Mouse (Mus musculus) adrenal gland, adult (tissue): ENCODE measurements at regions not wholly inside any gene's neighbourhood (a gene's known extent, or its start where the extent isn't known, plus 50 kb on each side); places are given as distances from the start of the nearest gene placed in this dataset.

Experiments
- DNase-seq, 2 experiments: peaks; one replicate each; pipeline ENCODE4 v3.0.0; 2022 to 2023; ENCODE audit warnings: low spot score in 1 of 2; ENCODE audit not compliant: inconsistent age in 2 of 2

DNA sequence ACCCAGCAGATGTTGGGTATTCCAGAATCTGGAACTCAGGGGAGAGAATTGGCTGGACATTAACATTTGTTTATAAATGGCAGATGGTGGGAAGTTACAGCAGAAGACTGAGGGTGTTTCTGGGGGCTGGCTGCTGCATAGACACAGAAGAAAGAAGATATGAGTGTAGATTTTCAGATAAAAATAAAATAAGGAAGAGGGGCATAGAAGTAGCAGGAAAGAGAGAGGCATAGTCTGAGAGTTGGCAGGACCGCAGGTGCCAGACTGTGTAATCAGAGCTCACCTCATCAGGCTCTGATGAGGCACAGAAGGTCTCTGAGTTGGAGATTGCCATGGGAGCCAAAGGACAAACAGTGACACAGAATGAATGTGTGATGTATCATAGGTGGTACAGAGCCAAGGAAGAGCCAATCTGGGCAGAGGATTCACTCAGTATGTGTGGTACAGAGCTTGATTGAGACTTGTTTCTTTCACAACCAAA lies 2912.9 kb upstream of the Lrrc6 start:
- no peak for DNase-seq

GRCm38 (mm10) chr15:69389575-69389974 lies 2888.9 kb upstream of the Lrrc6 start:
- no peak for DNase-seq

DNA sequence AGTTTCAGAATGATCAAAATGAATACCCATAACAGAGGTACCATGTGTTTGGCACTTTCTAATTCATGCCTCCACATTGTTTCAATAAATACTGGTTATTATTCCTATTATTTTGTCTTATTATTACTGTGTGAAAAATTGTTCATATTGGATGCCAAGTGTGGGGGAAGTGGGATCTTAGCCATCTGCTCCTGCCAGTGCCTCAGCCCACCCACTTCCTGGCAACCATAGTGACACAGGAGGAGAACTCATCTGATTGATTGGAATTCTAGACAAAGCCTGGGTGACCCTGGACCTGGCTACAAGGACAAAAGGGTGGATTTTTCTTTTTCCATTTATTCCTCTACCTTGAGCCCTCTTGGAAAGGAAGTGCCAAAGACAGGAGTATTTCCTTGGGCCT lies 2886.8 kb upstream of the Lrrc6 start:
- peak in 1 of 2 experiments; percentile 17 for DNase-seq

DNA sequence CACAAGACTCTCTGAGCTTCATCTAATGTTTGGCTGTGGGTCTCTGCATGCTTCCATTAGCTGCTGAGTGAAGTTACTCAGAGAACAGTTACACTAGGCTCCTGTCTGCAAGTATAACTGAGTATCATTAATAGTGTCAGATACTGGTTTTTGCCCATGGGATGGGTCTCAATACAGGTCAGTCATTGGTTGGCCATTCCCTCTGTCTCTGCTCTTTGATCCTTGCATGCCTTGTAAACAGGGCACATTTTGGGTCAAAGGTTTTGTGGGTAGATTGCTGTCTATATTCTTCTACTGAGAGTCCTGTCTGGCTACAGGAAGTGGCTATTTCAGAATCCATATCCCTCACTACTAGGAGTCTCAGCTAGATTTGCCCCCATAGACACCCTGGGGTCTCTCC lies 2864.7 kb upstream of the Lrrc6 start:
- DNase-seq = no peak

DNA sequence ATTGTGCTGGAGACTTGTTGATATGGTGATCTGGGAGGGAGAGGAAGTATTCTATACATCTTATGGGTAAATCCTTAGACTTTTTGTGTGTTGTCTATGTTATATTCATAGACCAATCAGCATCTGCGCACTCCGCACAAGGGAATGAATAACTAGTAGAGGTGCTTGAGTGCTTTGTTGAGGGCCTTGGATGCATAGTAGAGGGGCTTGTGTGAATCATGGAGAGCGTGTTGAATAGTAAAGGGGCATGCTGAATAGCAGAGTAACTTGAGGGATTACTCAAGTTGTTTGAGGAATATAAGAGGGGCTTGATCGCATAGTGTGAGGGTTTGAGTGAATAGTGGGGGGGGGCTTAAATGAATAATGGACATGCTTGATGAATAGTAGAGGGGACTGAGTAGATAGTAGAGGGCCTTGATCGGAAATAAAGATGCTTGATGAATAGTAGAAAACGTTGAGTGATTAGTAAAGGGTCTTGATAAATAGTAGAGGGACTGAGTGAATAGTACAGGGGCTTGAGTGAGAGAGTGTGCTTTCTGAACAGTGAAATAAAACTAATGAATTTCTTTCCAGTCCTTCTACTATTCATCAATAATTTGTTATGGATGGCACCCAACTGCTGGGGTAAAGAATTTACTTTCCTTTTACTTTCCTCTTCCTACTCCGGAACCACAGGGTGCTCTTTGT lies 2849.5 kb upstream of the Lrrc6 start:
- no peak for DNase-seq

DNA sequence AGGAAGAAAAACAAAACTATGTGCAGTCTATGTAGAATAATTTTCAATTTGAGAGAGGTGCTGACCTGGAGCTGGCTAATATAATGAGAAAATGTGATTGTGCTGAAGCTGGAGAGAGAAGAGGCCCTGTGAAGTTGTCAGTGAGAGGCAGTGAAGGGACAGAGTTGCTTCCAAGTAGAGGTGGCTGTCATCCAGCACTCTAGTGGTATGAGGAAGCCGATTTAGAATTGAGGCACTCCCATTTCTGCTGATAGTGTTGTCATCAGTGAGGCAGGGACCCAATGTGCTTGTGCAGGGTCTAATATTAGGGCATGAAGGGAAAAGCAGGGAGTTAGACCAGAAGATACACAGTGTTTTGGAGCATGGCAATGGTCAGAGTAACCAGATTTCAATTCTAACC lies 2845.4 kb upstream of the Lrrc6 start:
- DNase-seq = no peak

- no peak for DNase-seq
These were observed 2842.0 kb upstream of the Lrrc6 start for GRCm38 (mm10) chr15:69342759-69343158.

GRCm38 (mm10) chr15:69336491-69336890 lies 2835.8 kb upstream of the Lrrc6 start:
- no peak for DNase-seq

DNA sequence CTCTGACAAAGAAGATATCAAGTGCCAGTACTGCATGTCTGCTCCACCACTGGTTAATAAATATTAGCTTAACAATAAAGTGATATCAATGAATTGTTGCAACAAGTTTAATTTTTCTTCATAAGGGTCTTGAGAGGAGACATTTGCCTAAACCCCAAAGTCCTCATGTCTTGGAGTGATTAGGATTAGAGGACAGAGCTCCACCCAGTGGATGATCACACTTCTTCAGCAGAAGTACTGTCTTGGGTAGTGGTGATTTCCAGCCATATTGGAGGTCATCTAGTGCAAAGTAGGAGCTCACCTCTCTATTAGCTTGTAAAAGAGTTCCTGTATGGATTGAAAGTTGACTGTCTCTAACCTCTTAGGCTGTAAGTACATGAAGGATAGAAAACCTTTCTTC lies 2825.8 kb upstream of the Lrrc6 start:
- peak; percentile 4 to 53 for DNase-seq

- no peak for DNase-seq
These were observed 2802.4 kb upstream of the Lrrc6 start for GRCm38 (mm10) chr15:69303100-69303499.

- peak in 1 of 2 experiments; percentile 78 for DNase-seq
These were observed 2790.6 kb upstream of the Lrrc6 start for GRCm38 (mm10) chr15:69291273-69291672.

DNA sequence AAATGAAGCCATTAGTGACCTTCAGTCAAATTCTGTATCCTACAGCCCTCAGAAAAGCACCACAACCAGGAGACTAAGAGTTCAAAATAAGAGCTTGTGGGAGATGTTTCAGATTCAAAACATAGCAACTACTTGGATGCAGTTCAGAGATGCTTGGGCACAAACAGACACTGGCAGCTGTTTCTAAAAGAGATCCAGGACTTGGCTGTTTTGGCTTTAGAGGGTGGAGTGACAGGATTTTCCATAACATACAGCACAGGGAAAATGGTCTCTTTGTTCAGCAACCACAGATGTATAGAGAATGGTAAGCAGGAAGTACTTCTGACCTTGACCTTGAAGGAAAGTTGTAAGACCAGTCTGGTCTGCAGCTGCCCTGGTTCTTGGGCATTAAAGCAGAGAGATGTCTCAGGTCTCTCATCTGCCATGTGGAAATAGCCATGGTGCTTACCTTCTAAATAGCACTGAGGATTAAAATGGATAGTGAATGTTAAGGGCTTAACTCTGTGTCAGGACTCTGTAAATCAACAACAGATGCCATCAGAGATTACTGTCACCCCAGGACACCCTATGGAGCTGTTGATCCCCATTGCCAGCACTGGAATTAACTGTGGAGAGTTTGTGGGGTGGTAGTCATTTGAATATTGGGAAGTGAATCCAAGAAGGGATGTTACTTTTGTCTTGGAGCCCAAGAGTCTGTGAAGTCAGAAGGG lies 2775.0 kb upstream of the Lrrc6 start:
- DNase-seq = no peak

GRCm38 (mm10) chr15:69274225-69274766 lies 2773.6 kb upstream of the Lrrc6 start:
- DNase-seq = no peak

- DNase-seq = no peak
These were observed 2772.8 kb upstream of the Lrrc6 start for GRCm38 (mm10) chr15:69273518-69273917.

GRCm38 (mm10) chr15:69261940-69262339 lies 2761.2 kb upstream of the Lrrc6 start:
- DNase-seq = no peak

GRCm38 (mm10) chr15:69257161-69257778 lies 2756.6 kb upstream of the Lrrc6 start:
- DNase-seq = no peak

DNA sequence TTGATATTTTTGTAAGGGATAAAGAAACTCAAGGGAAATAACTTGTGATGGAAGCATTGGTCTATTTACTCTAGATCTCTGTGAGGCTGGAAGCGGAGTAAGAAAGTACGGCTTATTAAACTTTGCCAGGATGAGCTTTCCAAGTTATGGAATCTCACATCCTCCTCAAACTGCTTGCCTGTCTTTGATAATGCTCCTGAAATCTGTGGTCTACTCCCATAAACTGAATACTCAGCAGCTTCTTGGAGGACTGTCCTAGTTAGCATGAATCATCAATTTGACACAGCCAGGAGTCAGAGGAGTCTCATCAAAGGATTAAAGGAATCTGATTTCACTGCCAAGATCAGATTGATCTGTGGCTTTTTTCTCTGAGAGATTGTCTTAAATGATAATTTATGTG lies 2753.0 kb upstream of the Lrrc6 start:
- no peak for DNase-seq

GRCm38 (mm10) chr15:69252095-69252494 lies 2751.4 kb upstream of the Lrrc6 start:
- DNase-seq = no peak

- DNase-seq = no peak
These were observed 2745.7 kb upstream of the Lrrc6 start for GRCm38 (mm10) chr15:69246190-69246966.

GRCm38 (mm10) chr15:69235271-69235670 lies 2734.6 kb upstream of the Lrrc6 start:
- DNase-seq = no peak
